Mouse (Mus musculus): ENCODE data around the gene Lck. TPM values are rescaled to one million over a fixed set of nuclear protein-coding genes. Genes with fewer than 3 reads are reported as not detected.

Gene Lck
- polyA plus RNA-seq, 1 experiment from 2014 or later: 6.3 TPM

DNA sequence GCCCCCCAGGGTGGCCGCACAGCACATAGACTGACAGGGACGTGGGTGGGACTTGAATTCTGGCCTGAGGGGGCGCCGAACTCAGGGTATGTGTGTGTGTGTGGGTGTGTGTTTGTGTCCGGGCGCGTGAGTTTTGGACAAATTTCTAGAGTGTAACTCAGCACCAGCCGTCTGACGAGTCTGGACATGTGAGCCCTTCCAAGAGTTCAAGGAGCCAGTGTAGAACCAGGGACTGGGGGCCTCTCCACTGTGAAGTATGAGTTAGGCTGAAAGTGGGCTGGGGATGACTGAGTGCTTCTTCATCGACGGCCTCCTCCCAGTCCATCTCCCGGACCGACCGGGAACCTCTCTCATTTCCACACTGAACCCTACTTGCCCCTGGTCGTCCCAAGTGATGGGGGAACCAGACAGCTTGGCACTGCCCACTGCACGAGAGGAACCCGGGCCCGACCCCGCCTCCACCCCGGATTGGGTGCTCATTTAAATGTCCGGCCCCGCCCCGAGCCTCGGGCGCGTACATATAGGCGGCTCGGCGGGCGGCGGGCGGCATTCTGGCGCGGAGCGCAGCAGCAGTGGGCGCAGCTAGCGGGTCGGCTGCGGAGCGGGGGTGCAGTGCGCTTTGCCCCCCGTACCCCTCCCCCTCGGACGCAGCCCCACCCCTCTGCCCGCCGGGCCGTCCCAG lies 60.2 kb downstream of the Lck start, which contains the start of gene Marcksl1:
Marcksl1 (plus strand) TSS at position 496 of the 682 bp plus-strand sequence.
- ATAC-seq (ENCODE audit: insufficient read depth, low FRiP score, low read depth): peak; percentile 80
- Histone ChIP-seq H3K36me3 (peaks cover 6% of the 10 kb centered on the region; the same call in 1 of the 2 replicates), H3K4me1 (peaks cover 30% of the 10 kb centered on the region), H3K9ac (peak within 1 kb of the TSS; percentile 100), H3K4me3 (replicated peaks) (peak within 1 kb of the TSS; percentile 99), H3K27ac (peak within 1 kb of the TSS; percentile 95), H3K27me3 (replicated peaks) (no peaks in the 10 kb centered on the region), H3K9me3 (no peaks in the 10 kb centered on the region), H3K4me2 (peak within 1 kb of the TSS; percentile 69)
- 5% methylated on average over 42 of the region's 47 CpGs for WGBS

DNA sequence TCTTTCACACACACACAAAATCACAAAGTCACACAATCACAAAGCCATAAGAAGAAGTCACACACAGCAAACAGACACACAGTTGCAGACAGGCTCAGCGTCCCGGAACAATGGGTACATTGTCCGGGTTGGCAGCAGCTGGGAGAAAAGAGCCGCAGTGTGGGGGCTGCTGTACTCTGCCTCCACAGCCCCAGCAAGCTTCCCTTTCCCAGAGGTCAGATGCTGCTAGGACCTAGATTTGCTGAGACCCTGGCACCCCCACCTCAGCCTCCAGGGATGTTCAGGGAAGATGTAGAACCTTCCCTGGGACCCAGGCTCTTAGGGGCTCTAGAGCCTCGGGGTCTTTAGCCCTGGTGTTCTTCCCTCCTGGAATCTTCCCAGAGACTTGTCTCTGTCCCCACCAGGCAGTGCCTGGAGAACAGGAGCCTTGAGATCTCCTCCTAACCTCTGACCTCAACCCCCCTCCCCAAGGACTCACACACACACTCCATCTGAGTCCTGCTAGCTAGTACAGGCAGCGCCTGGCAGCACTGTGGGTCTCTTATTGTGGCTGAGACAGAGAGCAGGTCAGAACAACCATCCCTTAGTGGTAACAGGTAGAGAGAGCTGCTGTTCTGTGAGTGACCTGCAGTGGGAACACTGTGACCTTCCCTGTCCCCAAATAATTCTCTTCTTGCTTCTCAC lies 61.9 kb downstream of the Lck start:
- no peak overlapping the region for H3K9ac ChIP-seq
- H3K9me3 ChIP-seq: no peaks in the 10 kb centered on the region
- H3K27me3 ChIP-seq (replicated peaks): no peaks in the 10 kb centered on the region
- H3K36me3 ChIP-seq: no peaks in the 10 kb centered on the region
- peaks cover 28% of the 10 kb centered on the region for H3K4me1 ChIP-seq
- ATAC-seq (ENCODE audit: insufficient read depth, low FRiP score, low read depth): no peak
- no peak overlapping the region for H3K4me2 ChIP-seq
- H3K27ac ChIP-seq: no peak overlapping the region
- H3K4me3 ChIP-seq (replicated peaks): no peak overlapping the region
- 61% methylated on average over 6 of the region's 6 CpGs for WGBS

GRCm38 (mm10) chr4:129510723-129511412 lies 62.6 kb downstream of the Lck start:
- 59% methylated on average over 6 of the region's 6 CpGs for WGBS
- Histone ChIP-seq H3K27me3 (replicated peaks) (no peaks in the 10 kb centered on the region), H3K9me3 (no peaks in the 10 kb centered on the region), H3K9ac (no peak overlapping the region), H3K4me1 (peaks cover 25% of the 10 kb centered on the region), H3K4me2 (no peak overlapping the region), H3K36me3 (no peaks in the 10 kb centered on the region), H3K4me3 (replicated peaks) (no peak overlapping the region), H3K27ac (no peak overlapping the region)
- no peak for ATAC-seq (ENCODE audit: insufficient read depth, low FRiP score, low read depth)

GRCm38 (mm10) chr4:129509650-129510049 lies 63.8 kb downstream of the Lck start:
- 59% methylated on average over 3 of the region's 3 CpGs for WGBS
- H3K9me3 ChIP-seq: no peaks in the 10 kb centered on the region
- H3K9ac ChIP-seq: no peak overlapping the region
- H3K4me1 ChIP-seq: peaks cover 17% of the 10 kb centered on the region
- no peak overlapping the region for H3K4me2 ChIP-seq
- H3K27me3 ChIP-seq (replicated peaks): no peaks in the 10 kb centered on the region
- no peak overlapping the region for H3K27ac ChIP-seq
- no peaks in the 10 kb centered on the region for H3K36me3 ChIP-seq
- ATAC-seq (ENCODE audit: insufficient read depth, low FRiP score, low read depth): no peak
- H3K4me3 ChIP-seq (replicated peaks): no peak overlapping the region

DNA sequence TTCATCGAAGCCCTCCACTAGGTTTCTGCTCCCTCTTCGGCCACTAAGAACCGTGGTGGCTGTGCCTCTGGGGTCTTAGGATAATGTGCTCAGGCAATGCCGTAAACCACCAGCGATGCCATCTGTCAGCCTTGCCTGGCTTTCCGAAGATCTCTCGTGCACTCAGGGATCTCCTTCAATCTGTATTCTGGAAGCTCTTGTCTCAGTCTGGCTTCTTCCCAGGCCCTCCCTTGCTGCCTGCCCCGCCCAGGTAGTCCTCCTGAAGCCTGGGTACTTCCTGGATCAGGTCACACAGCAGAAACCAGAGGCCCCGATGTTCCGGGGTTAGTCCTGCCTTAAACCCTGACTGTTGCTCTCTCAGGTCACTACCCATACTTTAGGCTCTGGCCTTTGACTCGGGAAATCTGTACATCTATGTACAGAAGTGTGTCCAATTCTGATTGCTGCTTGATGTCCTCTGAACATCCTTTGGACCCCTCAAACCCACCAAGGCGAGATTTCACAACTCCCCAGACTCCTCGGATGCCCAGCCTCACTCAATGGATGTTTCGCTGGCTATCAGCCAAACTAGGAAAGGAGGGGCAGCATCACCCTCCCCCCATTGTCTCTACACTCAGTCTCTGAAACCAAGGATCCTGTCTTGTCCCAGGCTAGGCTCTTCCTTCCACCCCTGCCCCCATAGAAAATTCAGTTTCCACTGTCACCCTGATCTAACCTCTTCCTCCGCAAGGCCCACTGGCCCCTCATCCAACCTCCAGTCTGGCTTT lies 64.4 kb downstream of the Lck start:
- ATAC-seq (ENCODE audit: insufficient read depth, low FRiP score, low read depth): no peak

GRCm38 (mm10) chr4:129508237-129508515 lies 65.3 kb downstream of the Lck start:
- peaks cover 17% of the 10 kb centered on the region for H3K4me1 ChIP-seq
- H3K4me3 ChIP-seq (replicated peaks): no peak overlapping the region
- H3K4me2 ChIP-seq: no peak overlapping the region
- 54% methylated on average over 3 of the region's 3 CpGs for WGBS
- H3K27me3 ChIP-seq (replicated peaks): no peaks in the 10 kb centered on the region
- H3K9me3 ChIP-seq: no peaks in the 10 kb centered on the region
- no peak overlapping the region for H3K9ac ChIP-seq
- H3K36me3 ChIP-seq: no peaks in the 10 kb centered on the region
- no peak for ATAC-seq (ENCODE audit: insufficient read depth, low FRiP score, low read depth)
- no peak overlapping the region for H3K27ac ChIP-seq

More for the DNA sequence above, 64.4 kb downstream of the Lck start:
- H3K27ac ChIP-seq: peak overlapping the region; percentile 33; the same call in 1 of the 2 replicates
- H3K9ac ChIP-seq: no peak overlapping the region
- 58% methylated on average over 15 of the region's 15 CpGs for WGBS
- H3K4me1 ChIP-seq: peaks cover 17% of the 10 kb centered on the region
- H3K4me3 ChIP-seq (replicated peaks): no peak overlapping the region
- H3K4me2 ChIP-seq: no peak overlapping the region
- no peaks in the 10 kb centered on the region for H3K9me3 ChIP-seq
- no peaks in the 10 kb centered on the region for H3K27me3 ChIP-seq (replicated peaks)
- no peaks in the 10 kb centered on the region for H3K36me3 ChIP-seq

DNA sequence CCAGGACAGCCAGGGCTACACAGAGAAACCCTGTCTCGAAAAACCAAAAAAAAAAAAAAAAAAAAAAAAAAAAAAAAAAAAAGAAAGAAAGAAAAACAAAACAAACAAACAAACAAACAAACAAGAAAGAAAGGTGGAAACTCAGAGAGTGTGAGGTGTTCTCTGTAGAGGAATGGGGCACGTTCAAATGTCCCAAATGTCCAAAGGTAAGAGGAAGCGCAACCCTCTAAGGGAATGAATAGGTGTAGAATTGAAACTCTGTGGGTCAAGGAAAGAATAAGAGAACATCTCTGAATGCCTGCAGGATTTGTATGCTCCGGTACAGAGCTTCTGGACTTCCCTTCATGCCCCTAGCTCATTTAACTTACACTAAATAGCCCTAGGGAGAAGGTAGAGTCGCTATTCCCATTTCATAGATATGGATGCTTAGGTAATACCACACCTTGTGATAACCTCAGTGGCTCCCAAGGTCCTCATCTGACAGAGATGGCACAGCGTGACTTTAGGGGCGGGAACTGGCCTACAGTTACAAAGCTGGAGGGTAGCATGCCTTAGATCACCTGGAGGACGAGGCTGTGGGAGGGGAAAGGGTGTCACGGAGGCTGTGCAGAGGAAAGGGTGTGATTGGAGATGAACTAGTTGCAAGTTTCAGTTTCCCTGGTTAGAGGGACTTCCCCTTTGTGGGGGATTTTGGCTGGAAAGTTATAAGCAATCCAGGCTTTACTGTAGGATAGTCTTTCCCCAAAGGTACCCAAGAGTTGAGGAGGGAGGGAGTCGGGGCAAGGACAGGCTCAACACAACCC lies 65.8 kb downstream of the Lck start:
- no peaks in the 10 kb centered on the region for H3K27me3 ChIP-seq (replicated peaks)
- H3K4me3 ChIP-seq (replicated peaks): no peak overlapping the region
- ATAC-seq (ENCODE audit: insufficient read depth, low FRiP score, low read depth): no peak
- no peak overlapping the region for H3K4me2 ChIP-seq
- no peaks in the 10 kb centered on the region for H3K36me3 ChIP-seq
- 60% methylated on average over 9 of the region's 10 CpGs for WGBS
- H3K27ac ChIP-seq: no peak overlapping the region
- H3K9ac ChIP-seq: no peak overlapping the region
- H3K9me3 ChIP-seq: no peaks in the 10 kb centered on the region
- H3K4me1 ChIP-seq: peaks cover 20% of the 10 kb centered on the region; the same call in 1 of the 2 replicates

DNA sequence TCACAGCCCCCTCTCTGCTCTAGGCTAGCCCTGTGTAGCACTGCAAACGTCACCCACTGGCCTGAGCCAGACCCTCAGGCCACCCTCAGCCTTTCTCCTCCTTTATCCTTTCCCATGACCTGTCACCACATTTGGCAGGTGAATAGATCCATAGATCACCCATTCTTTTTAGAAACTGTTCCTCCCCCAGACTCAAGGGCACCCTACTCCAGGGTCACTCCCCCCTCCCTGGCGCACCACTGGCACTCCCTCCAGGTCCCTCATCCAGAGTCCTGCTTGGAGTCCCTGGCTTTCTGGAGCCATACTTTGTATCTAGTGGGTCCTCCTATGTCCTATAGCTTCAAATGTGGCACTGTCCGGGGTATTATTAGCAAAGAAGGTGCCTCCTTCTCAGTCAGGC lies 67.9 kb downstream of the Lck start:
- no peak overlapping the region for H3K4me2 ChIP-seq
- 85% methylated on average over 3 of the region's 3 CpGs for WGBS
- H3K4me3 ChIP-seq (replicated peaks): no peak overlapping the region
- peaks cover 27% of the 10 kb centered on the region for H3K4me1 ChIP-seq
- ATAC-seq (ENCODE audit: insufficient read depth, low FRiP score, low read depth): no peak
- H3K9ac ChIP-seq: no peak overlapping the region
- H3K36me3 ChIP-seq: no peaks in the 10 kb centered on the region
- no peaks in the 10 kb centered on the region for H3K27me3 ChIP-seq (replicated peaks)
- H3K9me3 ChIP-seq: no peaks in the 10 kb centered on the region
- H3K27ac ChIP-seq: no peak overlapping the region

DNA sequence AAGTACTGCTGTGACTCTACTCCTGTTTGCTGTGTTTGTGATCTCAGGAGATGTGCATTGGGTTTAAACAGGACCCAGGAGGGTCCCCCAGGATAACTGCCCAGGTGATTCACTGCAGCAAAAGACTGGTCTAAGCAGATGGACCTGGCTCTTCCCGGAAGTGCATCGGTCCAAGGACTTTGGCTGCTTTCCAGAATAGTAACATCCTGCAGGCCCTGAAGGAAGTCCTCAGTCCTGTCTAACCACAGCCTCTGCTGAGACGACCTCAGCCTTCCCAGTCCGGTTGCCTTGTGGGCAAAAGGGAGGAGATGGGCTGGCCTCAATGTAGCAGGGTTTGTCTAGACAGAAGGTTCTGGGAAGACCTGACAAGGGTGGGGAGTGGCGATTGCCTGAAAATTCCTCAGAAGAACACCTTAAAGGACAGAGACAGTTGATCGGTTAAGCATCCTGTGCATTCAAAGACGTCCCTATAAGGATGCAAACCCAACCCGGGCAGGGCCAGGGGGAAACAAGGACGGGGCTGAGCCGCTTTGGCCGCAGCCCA lies 70.5 kb downstream of the Lck start:
- H3K36me3 ChIP-seq: no peaks in the 10 kb centered on the region
- H3K4me1 ChIP-seq: peaks cover 31% of the 10 kb centered on the region
- H3K9me3 ChIP-seq: no peaks in the 10 kb centered on the region
- 0 out of 2 replicates have a peak overlapping the region, but pooled peaks have one; percentile 40 for H3K27ac ChIP-seq
- no peak overlapping the region for H3K4me2 ChIP-seq
- no peak overlapping the region for H3K4me3 ChIP-seq (replicated peaks)
- 53% methylated on average over 11 of the region's 11 CpGs for WGBS
- H3K9ac ChIP-seq: no peak overlapping the region
- no peak for ATAC-seq (ENCODE audit: insufficient read depth, low FRiP score, low read depth)
- no peaks in the 10 kb centered on the region for H3K27me3 ChIP-seq (replicated peaks)

- WGBS: 47% methylated on average over 9 of the region's 9 CpGs
- H3K9me3 ChIP-seq: no peaks in the 10 kb centered on the region
- H3K27me3 ChIP-seq (replicated peaks): no peaks in the 10 kb centered on the region
- ATAC-seq (ENCODE audit: insufficient read depth, low FRiP score, low read depth): no peak
- 0 out of 2 replicates have a peak overlapping the region, but pooled peaks have one; percentile 40 for H3K27ac ChIP-seq
- H3K9ac ChIP-seq: no peak overlapping the region
- H3K36me3 ChIP-seq: no peaks in the 10 kb centered on the region
- peaks cover 31% of the 10 kb centered on the region for H3K4me1 ChIP-seq
- no peak overlapping the region for H3K4me3 ChIP-seq (replicated peaks)
- H3K4me2 ChIP-seq: no peak overlapping the region
These were observed 71.0 kb downstream of the Lck start for GRCm38 (mm10) chr4:129502327-129502888.

Measured in stomach, embryonic 15.5 days (tissue).